ENCODE assay signal across 14 mouse cellular contexts in the genomic region with DNA sequence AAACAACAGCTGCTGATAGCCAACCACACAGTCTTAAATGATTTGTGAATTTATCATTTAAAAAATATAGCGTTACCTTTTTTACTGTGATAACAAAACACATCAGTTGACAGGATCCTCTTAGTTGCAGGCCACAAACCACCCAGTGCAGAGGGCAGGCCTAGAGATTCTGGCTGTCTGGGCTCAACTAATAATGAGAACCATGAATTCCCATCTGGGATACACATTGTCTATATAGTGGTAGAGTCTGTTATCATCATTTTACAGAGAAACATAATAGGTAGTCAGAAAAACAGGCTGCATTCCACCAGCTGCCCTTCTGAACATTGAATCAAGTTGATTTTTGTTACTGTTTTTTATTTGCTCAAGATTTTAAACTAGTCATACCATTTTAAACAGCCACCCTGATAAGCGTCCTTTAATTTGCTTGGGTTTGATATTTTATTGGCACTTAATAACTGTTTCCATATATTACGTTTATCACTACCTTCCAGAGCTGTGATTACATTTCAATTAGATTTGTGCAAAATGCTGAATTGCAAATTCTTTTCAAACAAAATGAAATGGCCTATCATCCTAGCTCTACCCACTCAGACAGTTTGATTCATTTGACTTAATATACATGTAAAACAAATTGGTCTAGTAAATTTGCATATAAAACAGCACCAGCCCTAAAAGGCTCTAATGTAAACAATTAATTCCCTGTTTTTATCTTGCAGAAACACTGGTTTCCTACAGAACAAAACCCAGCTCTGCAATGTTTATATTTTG.
"Had no signal": no experiment of that assay in that cellular context is flagged by ENCODE, and none has a peak within 500 bp of the region (broad histone marks: within the 10 kb centered on the region; RNA-seq: fewer than 3 reads in every experiment).

No protein-coding gene starts in this region.

- H3K9ac ChIP-seq: liver, embryonic 15.5 days; lung, embryonic 15.5 days; stomach, embryonic 15.5 days had no signal

- H3K4me3 ChIP-seq: left cerebral cortex, adult 2 months; limb, embryonic 10.5 days; liver, embryonic 15.5 days; lung, embryonic 15.5 days; stomach, embryonic 15.5 days had no signal

- H3K27me3 ChIP-seq: liver, embryonic 15.5 days; lung, embryonic 15.5 days; stomach, embryonic 15.5 days had no signal

- H3K36me3 ChIP-seq: limb, embryonic 10.5 days; liver, embryonic 15.5 days; lung, embryonic 15.5 days; stomach, embryonic 15.5 days had no signal

- H3K4me2 ChIP-seq: liver, embryonic 11.5 days; liver, embryonic 15.5 days; lung, embryonic 15.5 days; stomach, embryonic 15.5 days had no signal

- ATAC-seq: inflammation-experienced regulatory T-cells, adult 6 months; intestine, postnatal 0 days had no signal

- H3K9me3 ChIP-seq: limb, embryonic 10.5 days; liver, embryonic 15.5 days; lung, embryonic 15.5 days; stomach, embryonic 15.5 days had no signal

- H3K4me1 ChIP-seq: limb, embryonic 10.5 days; liver, embryonic 15.5 days; lung, embryonic 15.5 days; stomach, embryonic 15.5 days had no signal

- DNase-seq: kidney, adult 8-10 months; kidney, postnatal 25 days; lung, postnatal 36 days; right cerebral cortex, postnatal 14 days; thymus, adult 2 months; thymus, postnatal 25 days had no signal

- H3K27ac ChIP-seq: left cerebral cortex, adult 2 months; limb, embryonic 10.5 days; liver, embryonic 15.5 days; lung, embryonic 15.5 days; stomach, embryonic 15.5 days had no signal
